Mouse (Mus musculus): Measurements from ENCODE around the gene Skap2. TPM values are rescaled to one million over a fixed set of nuclear protein-coding genes. Genes with fewer than 3 reads are reported as not detected.

Skap2 gene
- polyA plus RNA-seq, 1 experiment from 2014 or later: 30.3 TPM

- 35% methylated on average over 7 of the region's 7 CpGs for WGBS
Observed at GRCm38 (mm10) chr6:51851544-51851943, 160.8 kb downstream of the Skap2 start.

GRCm38 (mm10) chr6:51850030-51850817 lies 162.1 kb downstream of the Skap2 start:
- no peaks in the 10 kb centered on the region for H3K36me3 ChIP-seq (ENCODE audit: control insufficient read depth, insufficient read depth, low read length)
- WGBS: 30% methylated on average over 13 of the region's 13 CpGs
- peak overlapping the region; percentile 35; the same call in 1 of the 2 replicates for H3K9ac ChIP-seq (ENCODE audit: low read depth, low read length)
- H3K27me3 ChIP-seq (replicated peaks; ENCODE audit: control insufficient read depth, insufficient read depth, low read length): no peaks in the 10 kb centered on the region
- no peak for ATAC-seq
- peak overlapping the region; percentile 95 for H3K27ac ChIP-seq (ENCODE audit: low read depth, low read length)
- peaks cover 30% of the 10 kb centered on the region for H3K4me1 ChIP-seq (ENCODE audit: control insufficient read depth, insufficient read depth, low read depth, low read length)
- no peak overlapping the region; the same call in none of the 2 replicates for H3K4me2 ChIP-seq (ENCODE audit: low read length)
- no peak overlapping the region for H3K4me3 ChIP-seq (ENCODE audit: low read length)
- no peaks in the 10 kb centered on the region for H3K9me3 ChIP-seq (ENCODE audit: control insufficient read depth, low read length)

More at GRCm38 (mm10) chr6:51851544-51851943, 160.8 kb downstream of the Skap2 start:
- no peaks in the 10 kb centered on the region for H3K9me3 ChIP-seq (ENCODE audit: control insufficient read depth, low read length)
- H3K36me3 ChIP-seq (ENCODE audit: control insufficient read depth, insufficient read depth, low read length): no peaks in the 10 kb centered on the region
- peaks cover 30% of the 10 kb centered on the region for H3K4me1 ChIP-seq (ENCODE audit: control insufficient read depth, insufficient read depth, low read depth, low read length)
- ATAC-seq: no peak
- no peak overlapping the region; the same call in 1 of the 2 replicates for H3K4me2 ChIP-seq (ENCODE audit: low read length)
- no peak overlapping the region for H3K4me3 ChIP-seq (ENCODE audit: low read length)
- H3K27me3 ChIP-seq (replicated peaks; ENCODE audit: control insufficient read depth, insufficient read depth, low read length): no peaks in the 10 kb centered on the region
- H3K27ac ChIP-seq (ENCODE audit: low read depth, low read length): peak overlapping the region; percentile 67
- no peak overlapping the region; the same call in 1 of the 2 replicates for H3K9ac ChIP-seq (ENCODE audit: low read depth, low read length)

GRCm38 (mm10) chr6:51849561-51849960 lies 162.8 kb downstream of the Skap2 start:
- peaks cover 30% of the 10 kb centered on the region for H3K4me1 ChIP-seq (ENCODE audit: control insufficient read depth, insufficient read depth, low read depth, low read length)
- no peaks in the 10 kb centered on the region for H3K36me3 ChIP-seq (ENCODE audit: control insufficient read depth, insufficient read depth, low read length)
- H3K27ac ChIP-seq (ENCODE audit: low read depth, low read length): peak overlapping the region; percentile 95
- peak; percentile 69 for ATAC-seq
- no peak overlapping the region for H3K4me3 ChIP-seq (ENCODE audit: low read length)
- H3K9me3 ChIP-seq (ENCODE audit: control insufficient read depth, low read length): no peaks in the 10 kb centered on the region
- peak overlapping the region; percentile 42; the same call in 1 of the 2 replicates for H3K9ac ChIP-seq (ENCODE audit: low read depth, low read length)
- H3K27me3 ChIP-seq (replicated peaks; ENCODE audit: control insufficient read depth, insufficient read depth, low read length): no peaks in the 10 kb centered on the region
- H3K4me2 ChIP-seq (ENCODE audit: low read length): peak overlapping the region; percentile 49; the same call in 1 of the 2 replicates
- WGBS: 9% methylated on average over 10 of the region's 10 CpGs

GRCm38 (mm10) chr6:51844106-51844505 lies 168.2 kb downstream of the Skap2 start:
- Histone ChIP-seq H3K27me3 (replicated peaks; ENCODE audit: control insufficient read depth, insufficient read depth, low read length) (no peaks in the 10 kb centered on the region), H3K9me3 (ENCODE audit: control insufficient read depth, low read length) (no peaks in the 10 kb centered on the region), H3K36me3 (ENCODE audit: control insufficient read depth, insufficient read depth, low read length) (no peaks in the 10 kb centered on the region), H3K9ac (ENCODE audit: low read depth, low read length) (0 out of 2 replicates have a peak overlapping the region, but pooled peaks have one; percentile 38), H3K4me1 (ENCODE audit: control insufficient read depth, insufficient read depth, low read depth, low read length) (peaks cover 33% of the 10 kb centered on the region), H3K4me2 (ENCODE audit: low read length) (0 out of 2 replicates have a peak overlapping the region, but pooled peaks have one; percentile 6), H3K4me3 (ENCODE audit: low read length) (no peak overlapping the region), H3K27ac (ENCODE audit: low read depth, low read length) (peak overlapping the region; percentile 61)
- ATAC-seq: peak; percentile 15
- WGBS: 25% methylated on average over 11 of the region's 11 CpGs

GRCm38 (mm10) chr6:51843081-51843480 lies 169.3 kb downstream of the Skap2 start:
- H3K4me2 ChIP-seq (ENCODE audit: low read length): no peak overlapping the region
- H3K4me3 ChIP-seq (ENCODE audit: low read length): no peak overlapping the region
- no peaks in the 10 kb centered on the region for H3K36me3 ChIP-seq (ENCODE audit: control insufficient read depth, insufficient read depth, low read length)
- peaks cover 25% of the 10 kb centered on the region for H3K4me1 ChIP-seq (ENCODE audit: control insufficient read depth, insufficient read depth, low read depth, low read length)
- WGBS: 50% methylated on average over 9 of the region's 9 CpGs
- H3K27ac ChIP-seq (ENCODE audit: low read depth, low read length): peak overlapping the region; percentile 42
- H3K9ac ChIP-seq (ENCODE audit: low read depth, low read length): no peak overlapping the region
- no peak for ATAC-seq
- no peaks in the 10 kb centered on the region for H3K27me3 ChIP-seq (replicated peaks; ENCODE audit: control insufficient read depth, insufficient read depth, low read length)
- no peaks in the 10 kb centered on the region for H3K9me3 ChIP-seq (ENCODE audit: control insufficient read depth, low read length)

GRCm38 (mm10) chr6:51838177-51838576 lies 174.2 kb downstream of the Skap2 start:
- Histone ChIP-seq H3K9ac (ENCODE audit: low read depth, low read length) (no peak overlapping the region), H3K4me2 (ENCODE audit: low read length) (no peak overlapping the region), H3K27ac (ENCODE audit: low read depth, low read length) (no peak overlapping the region), H3K4me1 (ENCODE audit: control insufficient read depth, insufficient read depth, low read depth, low read length) (peaks cover 4% of the 10 kb centered on the region), H3K27me3 (replicated peaks; ENCODE audit: control insufficient read depth, insufficient read depth, low read length) (no peaks in the 10 kb centered on the region), H3K36me3 (ENCODE audit: control insufficient read depth, insufficient read depth, low read length) (no peaks in the 10 kb centered on the region), H3K9me3 (ENCODE audit: control insufficient read depth, low read length) (no peaks in the 10 kb centered on the region), H3K4me3 (ENCODE audit: low read length) (no peak overlapping the region)
- 67% methylated on average over 3 of the region's 3 CpGs for WGBS
- no peak for ATAC-seq

- no peak overlapping the region for H3K4me3 ChIP-seq (ENCODE audit: low read length)
- no peaks in the 10 kb centered on the region for H3K27me3 ChIP-seq (replicated peaks; ENCODE audit: control insufficient read depth, insufficient read depth, low read length)
- no peak for ATAC-seq
- H3K27ac ChIP-seq (ENCODE audit: low read depth, low read length): no peak overlapping the region
- no peaks in the 10 kb centered on the region for H3K9me3 ChIP-seq (ENCODE audit: control insufficient read depth, low read length)
- WGBS: 68% methylated on average over 2 of the region's 2 CpGs
- H3K36me3 ChIP-seq (ENCODE audit: control insufficient read depth, insufficient read depth, low read length): no peaks in the 10 kb centered on the region
- no peak overlapping the region for H3K4me2 ChIP-seq (ENCODE audit: low read length)
- H3K9ac ChIP-seq (ENCODE audit: low read depth, low read length): no peak overlapping the region
- no peaks in the 10 kb centered on the region for H3K4me1 ChIP-seq (ENCODE audit: control insufficient read depth, insufficient read depth, low read depth, low read length)
Observed at GRCm38 (mm10) chr6:51833362-51833761, 179.0 kb downstream of the Skap2 start.

- no peak overlapping the region for H3K27ac ChIP-seq (ENCODE audit: low read depth, low read length)
- ATAC-seq: peak; percentile 64
- H3K4me3 ChIP-seq (ENCODE audit: low read length): no peak overlapping the region
Observed at GRCm38 (mm10) chr6:51825621-51826021, 186.7 kb downstream of the Skap2 start.

GRCm38 (mm10) chr6:51824136-51824830 lies 188.1 kb downstream of the Skap2 start:
- H3K4me1 ChIP-seq (ENCODE audit: control insufficient read depth, insufficient read depth, low read depth, low read length): peaks cover 4% of the 10 kb centered on the region
- 77% methylated on average over 9 of the region's 9 CpGs for WGBS
- no peaks in the 10 kb centered on the region for H3K27me3 ChIP-seq (replicated peaks; ENCODE audit: control insufficient read depth, insufficient read depth, low read length)
- H3K4me3 ChIP-seq (ENCODE audit: low read length): no peak overlapping the region
- no peak overlapping the region for H3K27ac ChIP-seq (ENCODE audit: low read depth, low read length)
- no peaks in the 10 kb centered on the region for H3K9me3 ChIP-seq (ENCODE audit: control insufficient read depth, low read length)
- no peak for ATAC-seq
- H3K36me3 ChIP-seq (ENCODE audit: control insufficient read depth, insufficient read depth, low read length): no peaks in the 10 kb centered on the region
- H3K9ac ChIP-seq (ENCODE audit: low read depth, low read length): no peak overlapping the region
- no peak overlapping the region for H3K4me2 ChIP-seq (ENCODE audit: low read length)

More at GRCm38 (mm10) chr6:51825621-51826021, 186.7 kb downstream of the Skap2 start:
- Histone ChIP-seq H3K9ac (ENCODE audit: low read depth, low read length) (no peak overlapping the region), H3K4me1 (ENCODE audit: control insufficient read depth, insufficient read depth, low read depth, low read length) (peaks cover 4% of the 10 kb centered on the region), H3K36me3 (ENCODE audit: control insufficient read depth, insufficient read depth, low read length) (no peaks in the 10 kb centered on the region), H3K4me2 (ENCODE audit: low read length) (no peak overlapping the region), H3K27me3 (replicated peaks; ENCODE audit: control insufficient read depth, insufficient read depth, low read length) (no peaks in the 10 kb centered on the region), H3K9me3 (ENCODE audit: control insufficient read depth, low read length) (no peaks in the 10 kb centered on the region)
- WGBS: 26% methylated on average over 4 of the region's 4 CpGs

All from hindbrain, embryonic 16.5 days (tissue).